Comparison of ENCODE assay signal across 7 mouse cellular contexts in the genomic region with DNA sequence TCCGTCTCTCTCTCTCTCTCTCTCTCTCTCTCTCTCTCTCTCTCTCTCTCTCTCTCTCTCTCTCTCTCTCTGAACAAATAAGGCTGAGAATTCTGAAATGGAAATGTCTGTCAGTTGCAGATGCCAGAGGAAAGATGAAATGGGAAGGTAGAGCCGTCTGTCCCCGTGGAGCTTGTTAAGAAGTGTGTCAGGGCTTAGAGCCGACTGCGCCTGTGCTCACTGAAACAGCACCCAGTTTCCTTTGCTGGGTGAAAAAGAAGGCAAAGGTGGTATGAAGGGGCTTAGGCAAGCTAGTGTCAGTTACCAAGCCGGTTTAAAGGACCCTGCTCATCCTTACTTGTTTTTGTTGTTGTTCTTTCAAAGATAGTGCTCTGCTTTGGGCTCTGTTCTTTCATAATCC.
DNase-seq lines count a peak whose midpoint lies in the region; ATAC-seq and TF ChIP-seq lines count a peak whose summit lies in the region.

No protein-coding gene starts in this region.

- 11% methylated on average over 5 of the region's 6 CpGs for WGBS in embryonic facial prominence, embryonic 15.5 days
- WGBS in intestine, postnatal 0 days: 29% methylated on average over 5 of the region's 6 CpGs
- WGBS in olfactory bulb, adult 2 months: 17% methylated on average over 5 of the region's 6 CpGs

- H3K9ac ChIP-seq in embryonic facial prominence, embryonic 15.5 days: 0 out of 2 replicates have a peak overlapping the region, but pooled peaks have one; percentile 9
- peak overlapping the region; percentile 31; the same call in 1 of the 2 replicates for H3K9ac ChIP-seq in intestine, postnatal 0 days (ENCODE audit: low read depth, low read length)

- H3K4me2 ChIP-seq in embryonic facial prominence, embryonic 15.5 days (replicated peaks): peak overlapping the region; percentile 55
- peak overlapping the region; percentile 56 for H3K4me2 ChIP-seq in intestine, postnatal 0 days (replicated peaks; ENCODE audit: low read depth)

- no peak for TF ChIP-seq CTCF in layer of hippocampus, adult 2 months (conservative IDR thresholded peaks at IDR 0.05)
- TF ChIP-seq CTCF in intestine, postnatal 0 days (IDR thresholded peaks at IDR 0.05; ENCODE audit: low read depth): no peak
- no peak for TF ChIP-seq CTCF in olfactory bulb, adult 2 months (IDR thresholded peaks at IDR 0.05; ENCODE audit: insufficient read depth, low read depth, low read length)

- no peaks in the 10 kb centered on the region for H3K9me3 ChIP-seq in embryonic facial prominence, embryonic 15.5 days (replicated peaks)
- H3K9me3 ChIP-seq in intestine, postnatal 0 days (ENCODE audit: control insufficient read depth): no peaks in the 10 kb centered on the region

- no peak for ATAC-seq in embryonic facial prominence, embryonic 15.5 days (ENCODE audit: insufficient number of reproducible peaks, low FRiP score, low TSS enrichment, low read depth)
- ATAC-seq in intestine, postnatal 0 days: no peak

- TF ChIP-seq POLR2A in olfactory bulb, adult 2 months (IDR thresholded peaks at IDR 0.05; ENCODE audit: insufficient read depth, low read depth, low read length): no peak

- no peak overlapping the region for H3K4me3 ChIP-seq in layer of hippocampus, adult 2 months
- H3K4me3 ChIP-seq in embryonic facial prominence, embryonic 15.5 days (replicated peaks): peak overlapping the region; percentile 44
- H3K4me3 ChIP-seq in intestine, postnatal 0 days (ENCODE audit: low read depth, low read length): peak overlapping the region; percentile 30
- peak overlapping the region; percentile 31 for H3K4me3 ChIP-seq in olfactory bulb, adult 2 months (ENCODE audit: insufficient read depth, low read depth, low read length)

- peak overlapping the region; percentile 36; the same call in 1 of the 2 replicates for H3K27ac ChIP-seq in layer of hippocampus, adult 2 months
- peak overlapping the region; percentile 92 for H3K27ac ChIP-seq in embryonic facial prominence, embryonic 15.5 days (replicated peaks)
- peak overlapping the region; percentile 50 for H3K27ac ChIP-seq in intestine, postnatal 0 days (ENCODE audit: low read depth, low read length)
- peak overlapping the region; percentile 60 for H3K27ac ChIP-seq in olfactory bulb, adult 2 months (ENCODE audit: insufficient read depth, low read depth, low read length)

- no peaks in the 10 kb centered on the region for H3K36me3 ChIP-seq in embryonic facial prominence, embryonic 15.5 days
- H3K36me3 ChIP-seq in intestine, postnatal 0 days (ENCODE audit: control insufficient read depth, insufficient read depth): no peaks in the 10 kb centered on the region

- H3K27me3 ChIP-seq in embryonic facial prominence, embryonic 15.5 days: no peaks in the 10 kb centered on the region
- H3K27me3 ChIP-seq in intestine, postnatal 0 days (replicated peaks; ENCODE audit: control insufficient read depth, insufficient read depth, low read length): no peaks in the 10 kb centered on the region

- H3K4me1 ChIP-seq in embryonic facial prominence, embryonic 15.5 days: peaks cover 42% of the 10 kb centered on the region
- no peaks in the 10 kb centered on the region for H3K4me1 ChIP-seq in intestine, postnatal 0 days (replicated peaks; ENCODE audit: control insufficient read depth, insufficient read depth, low read length)
- H3K4me1 ChIP-seq in olfactory bulb, adult 2 months (ENCODE audit: control insufficient read depth, insufficient read depth, low read length): peaks cover 20% of the 10 kb centered on the region

- DNase-seq in layer of hippocampus, adult 2 months (ENCODE audit: low spot score in 2 of 2): no peak
- no peak for DNase-seq in layer of hippocampus, postnatal 14 days (ENCODE audit: low spot score in 2 of 2)
- DNase-seq in testis, postnatal 14 days (ENCODE audit: low spot score): no peak
- DNase-seq in cerebellum, adult 8-10 months: no peak

Comparison
In these comparisons a context has a peak if more than half of its experiments do, and no peak if none do; other contexts are left out.
1. H3K27ac ChIP-seq: peak in every context shown above with its lines; median percentile 92 in embryonic facial prominence, embryonic 15.5 days; 60 in olfactory bulb, adult 2 months; 50 in intestine, postnatal 0 days; 36 in layer of hippocampus, adult 2 months.